Mouse (Mus musculus) myocyte (in vitro differentiated cells): ENCODE measurements around the gene Kctd19.

Source experiments
- E2F4 ChIP-seq: IDR thresholded peaks from one replicate; pipeline ENCODE4 v1.6.1; 2011; ENCODE audit warnings: mild to moderate bottlenecking, control low read depth, moderate library complexity; ENCODE audit not compliant: insufficient read depth
- POLR2A ChIP-seq: IDR thresholded peaks from one replicate; pipeline ENCODE4 v1.6.1; 2011; ENCODE audit warnings: low read depth, mild to moderate bottlenecking, control low read depth, moderate library complexity; ENCODE audit not compliant: insufficient read length
- POLR2AphosphoS2 ChIP-seq: IDR thresholded peaks from one replicate; pipeline ENCODE4 v1.6.1; 2011; ENCODE audit warnings: low read depth, control low read depth; ENCODE audit not compliant: insufficient read length
- TCF12 ChIP-seq: IDR thresholded peaks from one replicate; pipeline ENCODE4 v1.6.1; 2011; ENCODE audit warnings: mild to moderate bottlenecking, control low read depth; ENCODE audit not compliant: poor library complexity, insufficient read depth, severe bottlenecking

GRCm38 (mm10) chr8:105453296-105453695, 40.0 kb upstream of the Kctd19 start:
- TF ChIP-seq POLR2AphosphoS2 (no peak), POLR2A (no peak), E2F4 (no peak), TCF12 (no peak)
